ENCODE assay signal across 8 mouse cellular contexts in genomic region chr3:83098546-83099034, GRCm38 (mm10). TPM values are rescaled to one million over a fixed set of nuclear protein-coding genes. Genes with fewer than 3 reads are reported as not detected.
DNase-seq lines count a peak whose midpoint lies in the region; ATAC-seq and TF ChIP-seq lines count a peak whose summit lies in the region.

No protein-coding gene starts in this region.

- TF ChIP-seq EP300 in liver, postnatal 0 days (IDR thresholded peaks at IDR 0.05; ENCODE audit: low read depth) = no peak
- TF ChIP-seq EP300 in stomach, postnatal 0 days (optimal IDR thresholded peaks at IDR 0.05) = no peak

- ATAC-seq in liver, postnatal 0 days = no peak
- no peak for ATAC-seq in stomach, postnatal 0 days (ENCODE audit: low FRiP score, low TSS enrichment)

- no peaks in the 10 kb centered on the region for H3K27me3 ChIP-seq in liver, postnatal 0 days (ENCODE audit: insufficient read depth, low read length)
- no peaks in the 10 kb centered on the region for H3K27me3 ChIP-seq in stomach, postnatal 0 days (ENCODE audit: control insufficient read depth, insufficient read depth, low read length)

- no peak overlapping the region for H3K9ac ChIP-seq in liver, postnatal 0 days (replicated peaks)
- H3K9ac ChIP-seq in stomach, postnatal 0 days (ENCODE audit: low read length) = no peak overlapping the region; the same call in 1 of the 2 replicates

- H3K27ac ChIP-seq in liver, postnatal 0 days (ENCODE audit: low read depth) = no peak overlapping the region
- no peak overlapping the region for H3K27ac ChIP-seq in stomach, postnatal 0 days (replicated peaks)

- no peaks in the 10 kb centered on the region for H3K4me1 ChIP-seq in liver, postnatal 0 days (ENCODE audit: insufficient read depth)
- no peaks in the 10 kb centered on the region for H3K4me1 ChIP-seq in stomach, postnatal 0 days (replicated peaks; ENCODE audit: control insufficient read depth, insufficient read depth)

- peak; percentile 23 for DNase-seq in adrenal gland, postnatal 10 days
- DNase-seq in adrenal gland, adult 8-10 months = no peak
- DNase-seq in right cerebral cortex, adult 18-20 months = peak; percentile 27
- no peak for DNase-seq in right cerebral cortex, postnatal 25 days
- DNase-seq in liver, postnatal 0 days = no peak
- no peak for DNase-seq in stomach, postnatal 0 days (ENCODE audit: low spot score)
- DNase-seq in ovary, postnatal 14 days (ENCODE audit: low spot score) = no peak
- no peak for DNase-seq in gastrocnemius, postnatal 36 days

- no peak for TF ChIP-seq CTCF in liver, postnatal 0 days (IDR thresholded peaks at IDR 0.05; ENCODE audit: low read depth)
- TF ChIP-seq CTCF in stomach, postnatal 0 days (IDR thresholded peaks at IDR 0.05; ENCODE audit: low read depth) = no peak

- peak overlapping the region; percentile 24; the same call in 1 of the 2 replicates for H3K4me3 ChIP-seq in liver, postnatal 0 days (ENCODE audit: low read depth, low read length)
- H3K4me3 ChIP-seq in stomach, postnatal 0 days (ENCODE audit: low read depth, low read length) = peak overlapping the region; percentile 23; the same call in 1 of the 2 replicates

- H3K9me3 ChIP-seq in liver, postnatal 0 days (ENCODE audit: low read length) = no peaks in the 10 kb centered on the region
- H3K9me3 ChIP-seq in stomach, postnatal 0 days (ENCODE audit: control insufficient read depth, low read length) = no peaks in the 10 kb centered on the region

- H3K4me2 ChIP-seq in liver, postnatal 0 days (ENCODE audit: low read depth, low read length) = peak overlapping the region; percentile 47
- H3K4me2 ChIP-seq in stomach, postnatal 0 days (replicated peaks; ENCODE audit: low read depth) = peak overlapping the region; percentile 41

- intact Hi-C loops in gastrocnemius, postnatal 36 days (cut with DNase I) = no loop called here

- no peaks in the 10 kb centered on the region for H3K36me3 ChIP-seq in liver, postnatal 0 days (replicated peaks; ENCODE audit: insufficient read depth, low read length)
- H3K36me3 ChIP-seq in stomach, postnatal 0 days (ENCODE audit: control insufficient read depth, insufficient read depth, low read length) = no peaks in the 10 kb centered on the region

- WGBS in liver, postnatal 0 days (ENCODE audit: insufficient replicate concordance) = 24% methylated on average over 14 of the region's 14 CpGs
- WGBS in stomach, postnatal 0 days = 14% methylated on average over 14 of the region's 14 CpGs

RNA-seq across cellular contexts. Expression of gene Dchs2, which starts 29.2 kb away (rescaled TPM):
- 1 to 10 TPM; 1.7 to 2.4 TPM for total RNA-seq in adrenal gland, postnatal 10 days (2021)
- total RNA-seq in adrenal gland, adult 8-10 months (2022) = under 1 TPM; 0.28 to 0.81 (median 0.56) TPM
- 0.02 TPM in 2 replicates for polyA plus RNA-seq in liver, postnatal 0 days (2015; fragmentation: Nextera tagmentation; extraction: Ambion mirVana)
- polyA plus RNA-seq in stomach, postnatal 0 days (2015; fragmentation: Nextera tagmentation; extraction: Ambion mirVana) = 0.35 and 0.53 TPM in 2 replicates
- total RNA-seq in gastrocnemius, postnatal 36 days (2021) = under 1 TPM; 0.64 to 0.99 TPM

RNA-seq across cellular contexts. Expression of gene Plrg1, which starts 43.3 kb away (rescaled TPM):
- total RNA-seq in adrenal gland, postnatal 10 days (2021) = 10 to 100 TPM; 44.2 to 45.3 TPM
- 10 to 100 TPM; 46.5 to 54.5 (median 49.4) TPM for total RNA-seq in adrenal gland, adult 8-10 months (2022)
- 29.6 and 29.9 TPM in 2 replicates for polyA plus RNA-seq in liver, postnatal 0 days (2015; fragmentation: Nextera tagmentation; extraction: Ambion mirVana)
- 43.7 and 44.6 TPM in 2 replicates for polyA plus RNA-seq in stomach, postnatal 0 days (2015; fragmentation: Nextera tagmentation; extraction: Ambion mirVana)
- 10 to 100 TPM; 20.6 to 22.5 TPM for total RNA-seq in gastrocnemius, postnatal 36 days (2021)

RNA-seq across cellular contexts. Expression of gene Fgb, which starts 48.9 kb away (rescaled TPM):
- total RNA-seq in adrenal gland, postnatal 10 days (2021) = 100 to 1,000 TPM; 122 to 356 TPM
- total RNA-seq in adrenal gland, adult 8-10 months (2022) = under 1 TPM in 3 of 4 experiments, not detected in 1; 0.10 to 0.46 (median 0.26) TPM
- polyA plus RNA-seq in liver, postnatal 0 days (2015; fragmentation: Nextera tagmentation; extraction: Ambion mirVana) = 2,723 and 3,190 TPM in 2 replicates
- 2.8 and 6.1 TPM in 2 replicates for polyA plus RNA-seq in stomach, postnatal 0 days (2015; fragmentation: Nextera tagmentation; extraction: Ambion mirVana)
- total RNA-seq in gastrocnemius, postnatal 36 days (2021) = under 1 TPM in 1 of 2 experiments, not detected in 1; 0.20 TPM

Comparison
In these comparisons a context has a peak if more than half of its experiments do, and no peak if none do; other contexts are left out.
1. DNase-seq: peak in adrenal gland, postnatal 10 days (single experiment) and right cerebral cortex, adult 18-20 months (single experiment); none in adrenal gland, adult 8-10 months (single experiment), right cerebral cortex, postnatal 25 days (single experiment), liver, postnatal 0 days (single experiment), stomach, postnatal 0 days (single experiment), ovary, postnatal 14 days (single experiment) and gastrocnemius, postnatal 36 days (0 of 2).
2. RNA of gene Fgb, which starts 48.9 kb away (total RNA-seq): 122 to 356 TPM in adrenal gland, postnatal 10 days; 0.10 to 0.46 TPM in adrenal gland, adult 8-10 months and 0.20 TPM in gastrocnemius, postnatal 36 days; every median in the first group is over 10 times any median in the second.